Mouse (Mus musculus) CH12.LX (cell line): Measurements from ENCODE around the gene AI837181. TPM values are rescaled to one million over a fixed set of nuclear protein-coding genes. Genes with fewer than 3 reads are reported as not detected.

ENCODE experiments used
- DNase-seq: peaks from one replicate; pipeline ENCODE4 v3.0.0-alpha.2; 2013; ENCODE audit errors: extremely low read depth
- H3K27ac ChIP-seq: 2 replicates; pipeline ENCODE4 v1.5.1; 2012; ENCODE audit warnings: low read depth, mild to moderate bottlenecking, control low read depth, moderate library complexity; ENCODE audit not compliant: insufficient read depth
- H3K27me3 ChIP-seq: replicated peaks from 2 replicates; pipeline ENCODE3; 2012; ENCODE audit warnings: inconsistent platforms
- H3K36me3 ChIP-seq, 2 experiments: replicated peaks in 1 of 2; 2 replicates each; pipeline versions ENCODE3 to v1.6.1; 2012; ENCODE audit warnings: inconsistent platforms in 1 of 2, low read length in 1 of 2, mild to moderate bottlenecking in 1 of 2, mixed read lengths in 1 of 2, moderate library complexity in 1 of 2; ENCODE audit not compliant: control insufficient read depth in 1 of 2, insufficient read depth in 1 of 2
- H3K4me1 ChIP-seq, 2 experiments: 2 replicates each; pipeline ENCODE4 v1.6.1; 2012; ENCODE audit warnings: inconsistent platforms in 1 of 2, moderate library complexity in 1 of 2; ENCODE audit not compliant: insufficient read depth in 2 of 2, control insufficient read depth in 1 of 2
- H3K4me2 ChIP-seq: 2 replicates; pipeline ENCODE4 v1.6.1; 2012; ENCODE audit warnings: low read depth, mild to moderate bottlenecking, control low read depth; ENCODE audit not compliant: poor library complexity, insufficient read depth, severe bottlenecking
- H3K4me3 ChIP-seq, 3 experiments: fragments of 150-350 bp in 1 of 3; sonication (generic) in 1 of 3; replicated peaks in 1 of 3; 2 replicates each; pipeline versions ENCODE3 to v1.5.1; 2011 to 2012; ENCODE audit warnings: low read depth in 2 of 3, low read length in 2 of 3, mild to moderate bottlenecking in 2 of 3, moderate library complexity in 2 of 3, control low read depth in 1 of 3, improper control_type of control experiment in 1 of 3, inconsistent platforms in 1 of 3, mixed read lengths in 1 of 3; ENCODE audit not compliant: poor library complexity in 1 of 3
- H3K79me2 ChIP-seq: replicated peaks from 2 replicates; pipeline ENCODE4 v1.6.1; 2012; ENCODE audit warnings: mild to moderate bottlenecking, moderate library complexity; ENCODE audit not compliant: control insufficient read depth, poor library complexity, insufficient read depth, severe bottlenecking; ENCODE audit errors: extremely low read depth
- H3K9ac ChIP-seq: 2 replicates; pipeline ENCODE4 v1.6.1; 2012; ENCODE audit warnings: low read depth, mild to moderate bottlenecking, control low read depth, moderate library complexity; ENCODE audit not compliant: insufficient read depth
- H3K9me3 ChIP-seq: replicated peaks from 2 replicates; pipeline ENCODE3; 2012; ENCODE audit warnings: low read length, inconsistent platforms, mixed read lengths
- CHD2 ChIP-seq: IDR thresholded peaks from 2 replicates; pipeline ENCODE4 v1.6.1; 2011; ENCODE audit warnings: low read length, improper control_type of control experiment
- JUND ChIP-seq: conservative IDR thresholded peaks from 2 replicates; pipeline ENCODE4 v1.6.1; 2011; ENCODE audit warnings: low read depth, low read length, improper control_type of control experiment
- NELFE ChIP-seq: IDR thresholded peaks from 2 replicates; pipeline ENCODE4 v1.6.1; 2011; ENCODE audit warnings: low read depth, low read length, improper control_type of control experiment
- POLR2AphosphoS2 ChIP-seq: IDR thresholded peaks from 2 replicates; pipeline ENCODE4 v1.6.1; 2011; ENCODE audit warnings: low read depth, low read length, improper control_type of control experiment
- TBP ChIP-seq: conservative IDR thresholded peaks from 2 replicates; pipeline ENCODE4 v1.6.1; 2011; ENCODE audit warnings: low read depth, low read length, improper control_type of control experiment
- TCF12 ChIP-seq: IDR thresholded peaks from 2 replicates; pipeline ENCODE4 v1.6.1; 2014; ENCODE audit warnings: low read depth, mild to moderate bottlenecking, inconsistent platforms, low read length, improper control_type of control experiment
- dilution Hi-C: fragments of 300-500 bp; cut with MboI; formaldehyde crosslinking; loops from 2 replicates; pipeline ENCODE4 v1.14.3; 2020; ENCODE audit warnings: low sequenced_read_pairs; ENCODE audit not compliant: extremely low pct_unique_long_range_greater_than_20kb, extremely low pct_ligation_motif_present
- in situ Hi-C: fragments of 300-500 bp; cut with MboI; formaldehyde crosslinking; loops from 3 replicates; pipeline ENCODE4 v1.14.3; 2019; ENCODE audit warnings: low sequenced_read_pairs, low pct_ligation_motif_present, low pct_unique_long_range_greater_than_20kb, mixed read lengths
- polyA plus RNA-seq: library from polyadenylated mRNA; unstranded; fragments of >175 nt; gene quantifications from 2 replicates; pipeline ENCODE4 v1.2.1, GENCODE M21; 2012; ENCODE audit warnings: low read depth; ENCODE audit not compliant: insufficient read length
- total RNA-seq, 2 experiments: library from RNA; depleted of rRNA; stranded (reverse); fragments of 300-350 nt in 1 of 2; fragments of >200 nt in 1 of 2; gene quantifications; 2 replicates each; pipeline ENCODE4 v1.2.3; 2012 to 2014

AI837181 gene
- total and polyA plus RNA-seq, 3 experiments: 9.8 to 25.1 (median 22.0) TPM

DNA sequence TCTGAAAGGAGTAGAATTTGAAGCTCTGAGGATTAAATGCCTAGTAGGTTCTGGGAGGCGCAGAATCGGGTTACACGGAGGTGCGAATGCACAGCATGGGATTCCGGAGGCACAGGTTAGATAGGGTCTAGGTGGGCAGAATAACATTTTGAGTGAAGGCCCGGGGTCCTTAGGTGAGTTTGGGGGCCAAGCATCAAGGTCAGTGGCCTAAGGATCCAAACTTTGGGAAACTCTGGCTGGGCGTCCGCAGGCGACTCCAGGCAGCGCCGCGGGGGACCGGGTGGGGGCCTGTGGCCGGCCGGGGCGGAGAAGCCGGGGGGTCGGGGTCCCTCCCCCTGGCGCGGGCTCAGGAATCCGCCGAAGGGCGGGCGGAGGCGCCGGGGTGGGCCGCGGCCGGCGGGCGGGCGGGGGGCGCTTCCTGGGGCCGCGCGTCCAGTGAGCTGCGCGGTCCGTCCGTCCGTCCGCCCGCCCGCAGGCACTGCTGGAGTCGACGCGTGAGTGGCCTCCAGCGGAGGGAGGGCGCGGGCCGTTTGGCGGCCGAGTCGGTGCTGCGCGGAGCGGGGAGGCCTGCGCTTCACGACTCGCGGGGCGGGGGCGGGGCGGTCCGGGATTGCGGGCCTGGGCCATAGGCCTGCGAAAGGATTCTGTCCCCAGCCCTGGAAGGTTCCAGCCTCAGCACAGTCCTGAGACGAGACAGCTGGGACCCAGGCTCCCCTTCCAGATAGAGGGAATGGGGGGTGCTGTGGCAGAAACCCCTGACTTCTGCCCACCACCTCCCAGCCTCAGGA lies 49.5 kb downstream of the AI837181 start:
- H3K9ac ChIP-seq: no peak overlapping the region
- H3K27me3 ChIP-seq: no peaks in the 10 kb centered on the region
- no peak overlapping the region for H3K4me2 ChIP-seq
- H3K4me1 ChIP-seq: no peaks in the 10 kb centered on the region
- no peaks in the 10 kb centered on the region for H3K79me2 ChIP-seq
- dilution Hi-C loops: no loop called here
- peaks cover 0 to 5% of the 10 kb centered on the region in 2 experiments for H3K36me3 ChIP-seq
- no peaks in the 10 kb centered on the region for H3K9me3 ChIP-seq
- TF ChIP-seq TBP: no peak
- no peak for TF ChIP-seq NELFE
- no peak for TF ChIP-seq POLR2AphosphoS2
- TF ChIP-seq CHD2: no peak
- TF ChIP-seq, all 38 proteins: peak for 0
- Histone ChIP-seq H3K4me3 (no peak overlapping the region), H3K27ac (no peak overlapping the region)
- in situ Hi-C loops: no loop called here
- no peak for DNase-seq

DNA sequence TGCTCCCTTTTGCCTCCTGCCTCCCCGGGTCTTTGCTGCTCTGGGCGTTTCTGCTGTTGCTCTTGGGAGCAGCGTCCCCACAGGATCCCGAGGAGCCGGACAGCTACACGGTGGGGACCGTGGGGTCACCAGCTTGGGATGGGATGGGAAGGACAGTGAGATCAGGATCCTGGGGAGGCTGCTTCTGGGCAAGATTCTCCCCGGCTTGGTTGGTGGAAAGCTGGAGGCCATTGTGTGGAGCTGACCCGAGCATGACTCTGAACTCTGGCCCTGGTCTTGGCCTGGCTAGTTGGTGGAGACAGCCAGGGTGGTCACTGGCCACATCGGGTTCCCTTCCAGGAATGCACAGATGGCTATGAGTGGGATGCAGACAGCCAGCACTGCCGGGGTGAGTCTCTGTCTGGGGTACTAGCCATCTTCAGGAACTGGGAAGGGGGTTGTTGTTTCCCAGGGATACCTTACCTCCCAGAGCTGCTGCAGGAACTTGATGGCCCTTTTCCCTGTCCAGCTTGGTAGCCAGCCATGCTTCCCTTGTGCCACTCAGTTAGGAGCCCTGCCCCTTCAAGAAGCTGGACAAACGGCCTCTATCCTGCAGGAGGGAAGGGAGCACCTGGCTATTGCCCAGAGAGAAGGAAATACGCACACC lies 50.2 kb downstream of the AI837181 start:
- Histone ChIP-seq H3K4me3 (no peak overlapping the region), H3K27ac (no peak overlapping the region), H3K9ac (no peak overlapping the region), H3K9me3 (no peaks in the 10 kb centered on the region), H3K4me1 (no peaks in the 10 kb centered on the region), H3K27me3 (no peaks in the 10 kb centered on the region), H3K4me2 (no peak overlapping the region), H3K79me2 (no peaks in the 10 kb centered on the region), H3K36me3 (peaks cover 0 to under 1% of the 10 kb centered on the region in 2 experiments)
- in situ Hi-C loops: no loop called here
- DNase-seq: no peak
- TF ChIP-seq JUND: no peak
- no peak for TF ChIP-seq TCF12
- dilution Hi-C loops: no loop called here

Other genes with a start within 250 kb of the AI837181 start
Only the 20 nearest of the 25 such genes appear.
- gene Sf3b2, start 129.7 kb upstream of the AI837181 start, total RNA-seq (2012; rRNA removed): 191 and 195 TPM in 2 replicates
- 155 and 161 TPM in 2 replicates for gene Sf3b2, start 129.7 kb upstream of the AI837181 start, total RNA-seq (2014; rRNA removed)
- 238 and 279 TPM in 2 replicates for gene Sf3b2, start 129.7 kb upstream of the AI837181 start, polyA plus RNA-seq
- not detected in 2 replicates for gene Gal3st3, start 126.8 kb upstream of the AI837181 start, total RNA-seq (2012; rRNA removed)
- gene Gal3st3, start 126.8 kb upstream of the AI837181 start, total RNA-seq (2014; rRNA removed): not detected in 2 replicates
- gene Gal3st3, start 126.8 kb upstream of the AI837181 start, polyA plus RNA-seq: not detected in 2 replicates
- not detected in 2 replicates for gene Catsper1, start 89.4 kb upstream of the AI837181 start, total RNA-seq (2012; rRNA removed)
- not detected in 2 replicates for gene Catsper1, start 89.4 kb upstream of the AI837181 start, total RNA-seq (2014; rRNA removed)
- not detected in 2 replicates for gene Catsper1, start 89.4 kb upstream of the AI837181 start, polyA plus RNA-seq
- 1.9 and 3.5 TPM in 2 replicates for gene Cst6, start 75.6 kb upstream of the AI837181 start, total RNA-seq (2012; rRNA removed)
- not detected in 2 replicates for gene Cst6, start 75.6 kb upstream of the AI837181 start, total RNA-seq (2014; rRNA removed)
- gene Cst6, start 75.6 kb upstream of the AI837181 start, polyA plus RNA-seq: not detected in 2 replicates
- gene Eif1ad, start 58.4 kb upstream of the AI837181 start, total RNA-seq (2012; rRNA removed): 68.4 and 82.5 TPM in 2 replicates
- gene Eif1ad, start 58.4 kb upstream of the AI837181 start, total RNA-seq (2014; rRNA removed): 79.3 and 86.0 TPM in 2 replicates
- gene Eif1ad, start 58.4 kb upstream of the AI837181 start, polyA plus RNA-seq: 97.7 and 98.8 TPM in 2 replicates
- gene Banf1, start 58.0 kb upstream of the AI837181 start, total RNA-seq (2012; rRNA removed): 161 and 176 TPM in 2 replicates
- 212 and 273 TPM in 2 replicates for gene Banf1, start 58.0 kb upstream of the AI837181 start, total RNA-seq (2014; rRNA removed)
- gene Banf1, start 58.0 kb upstream of the AI837181 start, polyA plus RNA-seq: 450 and 496 TPM in 2 replicates
- gene Sart1, start 36.4 kb upstream of the AI837181 start, total RNA-seq (2012; rRNA removed): 78.3 and 85.8 TPM in 2 replicates
- 46.7 and 47.7 TPM in 2 replicates for gene Sart1, start 36.4 kb upstream of the AI837181 start, total RNA-seq (2014; rRNA removed)
- 104 and 132 TPM in 2 replicates for gene Sart1, start 36.4 kb upstream of the AI837181 start, polyA plus RNA-seq
- gene Tsga10ip, start 22.6 kb upstream of the AI837181 start, total RNA-seq (2012; rRNA removed): 0.80 and 0.89 TPM in 2 replicates
- 0.14 TPM in 1 of 2 replicates, not detected in the other for gene Tsga10ip, start 22.6 kb upstream of the AI837181 start, total RNA-seq (2014; rRNA removed)
- 0.87 and 1.0 TPM in 2 replicates for gene Tsga10ip, start 22.6 kb upstream of the AI837181 start, polyA plus RNA-seq
- gene Drap1, start 165 bp upstream of the AI837181 start, total RNA-seq (2012; rRNA removed): 142 and 143 TPM in 2 replicates
- gene Drap1, start 165 bp upstream of the AI837181 start, total RNA-seq (2014; rRNA removed): 73.3 and 86.7 TPM in 2 replicates
- gene Drap1, start 165 bp upstream of the AI837181 start, polyA plus RNA-seq: 180 and 215 TPM in 2 replicates
- not detected in 2 replicates for gene Fosl1, start 22.4 kb downstream of the AI837181 start, total RNA-seq (2012; rRNA removed)
- gene Fosl1, start 22.4 kb downstream of the AI837181 start, total RNA-seq (2014; rRNA removed): not detected in 2 replicates
- not detected in 2 replicates for gene Fosl1, start 22.4 kb downstream of the AI837181 start, polyA plus RNA-seq
- gene Ccdc85b, start 32.8 kb downstream of the AI837181 start, total RNA-seq (2012; rRNA removed): 4.2 and 4.8 TPM in 2 replicates
- 2.0 and 2.1 TPM in 2 replicates for gene Ccdc85b, start 32.8 kb downstream of the AI837181 start, total RNA-seq (2014; rRNA removed)
- 4.1 and 5.0 TPM in 2 replicates for gene Ccdc85b, start 32.8 kb downstream of the AI837181 start, polyA plus RNA-seq
- 37.5 and 43.0 TPM in 2 replicates for gene Fibp, start 35.5 kb downstream of the AI837181 start, total RNA-seq (2012; rRNA removed)
- 23.9 and 29.1 TPM in 2 replicates for gene Fibp, start 35.5 kb downstream of the AI837181 start, total RNA-seq (2014; rRNA removed)
- 52.4 and 74.9 TPM in 2 replicates for gene Fibp, start 35.5 kb downstream of the AI837181 start, polyA plus RNA-seq
- 0.38 TPM in 2 replicates for gene Ctsw, start 43.4 kb downstream of the AI837181 start, total RNA-seq (2012; rRNA removed)
- 0.23 TPM in 1 of 2 replicates, not detected in the other for gene Ctsw, start 43.4 kb downstream of the AI837181 start, total RNA-seq (2014; rRNA removed)
- 0.60 and 1.1 TPM in 2 replicates for gene Ctsw, start 43.4 kb downstream of the AI837181 start, polyA plus RNA-seq
- gene Efemp2, start 48.8 kb downstream of the AI837181 start, total RNA-seq (2012; rRNA removed): 0.51 and 0.59 TPM in 2 replicates
- not detected in 2 replicates for gene Efemp2, start 48.8 kb downstream of the AI837181 start, total RNA-seq (2014; rRNA removed)
- 0.50 and 1.5 TPM in 2 replicates for gene Efemp2, start 48.8 kb downstream of the AI837181 start, polyA plus RNA-seq
- 28.8 and 31.1 TPM in 2 replicates for gene Mus81, start 63.3 kb downstream of the AI837181 start, total RNA-seq (2012; rRNA removed)
- 18.0 and 20.4 TPM in 2 replicates for gene Mus81, start 63.3 kb downstream of the AI837181 start, total RNA-seq (2014; rRNA removed)
- gene Mus81, start 63.3 kb downstream of the AI837181 start, polyA plus RNA-seq: 29.3 and 30.2 TPM in 2 replicates
- gene Cfl1, start 65.3 kb downstream of the AI837181 start, total RNA-seq (2012; rRNA removed): 818 and 982 TPM in 2 replicates
- 932 and 999 TPM in 2 replicates for gene Cfl1, start 65.3 kb downstream of the AI837181 start, total RNA-seq (2014; rRNA removed)
- gene Cfl1, start 65.3 kb downstream of the AI837181 start, polyA plus RNA-seq: 1,768 and 1,993 TPM in 2 replicates
- gene 1700020D05Rik, start 78.6 kb downstream of the AI837181 start, total RNA-seq (2012; rRNA removed): 0.25 and 0.34 TPM in 2 replicates
- 0.23 TPM in 1 of 2 replicates, not detected in the other for gene 1700020D05Rik, start 78.6 kb downstream of the AI837181 start, total RNA-seq (2014; rRNA removed)
- gene 1700020D05Rik, start 78.6 kb downstream of the AI837181 start, polyA plus RNA-seq: 0.33 TPM in 1 of 2 replicates, not detected in the other
- 2.7 and 2.8 TPM in 2 replicates for gene Snx32, start 85.4 kb downstream of the AI837181 start, total RNA-seq (2012; rRNA removed)
- gene Snx32, start 85.4 kb downstream of the AI837181 start, total RNA-seq (2014; rRNA removed): 0.75 and 0.96 TPM in 2 replicates
- gene Snx32, start 85.4 kb downstream of the AI837181 start, polyA plus RNA-seq: 1.2 and 2.4 TPM in 2 replicates
- gene Ovol1, start 135.5 kb downstream of the AI837181 start, total RNA-seq (2012; rRNA removed): not detected in 2 replicates
- not detected in 2 replicates for gene Ovol1, start 135.5 kb downstream of the AI837181 start, total RNA-seq (2014; rRNA removed)
- not detected in 2 replicates for gene Ovol1, start 135.5 kb downstream of the AI837181 start, polyA plus RNA-seq
- 9.6 and 10.6 TPM in 2 replicates for gene Ap5b1, start 142.9 kb downstream of the AI837181 start, total RNA-seq (2012; rRNA removed)
- gene Ap5b1, start 142.9 kb downstream of the AI837181 start, total RNA-seq (2014; rRNA removed): 3.2 and 3.6 TPM in 2 replicates
- 6.5 and 8.5 TPM in 2 replicates for gene Ap5b1, start 142.9 kb downstream of the AI837181 start, polyA plus RNA-seq